Mouse (Mus musculus) hindbrain, embryonic 13.5 days (tissue): ENCODE results near the gene Gadd45g. TPM values are rescaled to one million over a fixed set of nuclear protein-coding genes. Genes with fewer than 3 reads are reported as not detected.

Experiments used
- ATAC-seq: fragments of 200-750 bp; cut with Nextera tagmentation; 2 replicates; pipeline ENCODE4 v1.8.0; 2017; ENCODE audit warnings: moderate TSS enrichment; ENCODE audit not compliant: low FRiP score
- H3K27ac ChIP-seq: fragments of 300-500 bp; sonication (generic); 2 replicates; pipeline ENCODE4 v1.5.1; 2015; ENCODE audit warnings: inconsistent platforms, mild to moderate bottlenecking, moderate library complexity
- H3K27me3 ChIP-seq: fragments of 300-500 bp; sonication (generic); 2 replicates; pipeline ENCODE4 v1.6.1; 2015; ENCODE audit warnings: mild to moderate bottlenecking, inconsistent platforms
- H3K36me3 ChIP-seq: fragments of 300-500 bp; sonication (generic); 2 replicates; pipeline ENCODE4 v1.6.1; 2015; ENCODE audit warnings: mild to moderate bottlenecking, inconsistent platforms
- H3K4me1 ChIP-seq: fragments of 300-500 bp; sonication (generic); replicated peaks from 2 replicates; pipeline ENCODE4 v1.6.1; 2015; ENCODE audit warnings: inconsistent platforms
- H3K4me2 ChIP-seq: fragments of 300-500 bp; sonication (generic); 2 replicates; pipeline ENCODE4 v1.6.1; 2015; ENCODE audit warnings: inconsistent platforms, mild to moderate bottlenecking, moderate library complexity
- H3K4me3 ChIP-seq: fragments of 300-500 bp; sonication (generic); 2 replicates; pipeline ENCODE4 v1.5.1; 2015; ENCODE audit warnings: mild to moderate bottlenecking, inconsistent platforms
- H3K9ac ChIP-seq: fragments of 300-500 bp; sonication (generic); 2 replicates; pipeline ENCODE4 v1.6.1; 2015; ENCODE audit warnings: mild to moderate bottlenecking, inconsistent platforms
- H3K9me3 ChIP-seq: fragments of 300-500 bp; sonication (generic); 2 replicates; pipeline ENCODE4 v1.6.1; 2016; ENCODE audit warnings: inconsistent platforms
- WGBS: fragments of 180-500 bp; shearing (Covaris S2); methylation state at CpG from one replicate; pipeline ENCODE4 v1.1.7; 2015; 5-methylcytosine and 5-hydroxymethylcytosine counted together
- polyA plus RNA-seq: library from polyadenylated mRNA; unstranded; fragments of >200 nt; fragmentation: Nextera tagmentation; extraction: Ambion mirVana; gene quantifications from 2 replicates; pipeline ENCODE4 v1.2.1, GENCODE M21; 2015

The Gadd45g gene
- polyA plus RNA-seq, 1 experiment from 2014 or later, result 116 TPM

- ATAC-seq, result no peak
- WGBS, result 83% methylated on average over 1 of the region's 1 CpGs
- Histone ChIP-seq H3K4me2 (no peak overlapping the region), H3K36me3 (no peaks in the 10 kb centered on the region), H3K9me3 (no peaks in the 10 kb centered on the region), H3K9ac (no peak overlapping the region), H3K27ac (no peak overlapping the region), H3K4me3 (no peak overlapping the region), H3K27me3 (peaks cover 18% of the 10 kb centered on the region; the same call in 1 of the 2 replicates), H3K4me1 (no peaks in the 10 kb centered on the region)
Measured at GRCm38 (mm10) chr13:51862750-51863149, 16.3 kb downstream of the Gadd45g start.

DNA sequence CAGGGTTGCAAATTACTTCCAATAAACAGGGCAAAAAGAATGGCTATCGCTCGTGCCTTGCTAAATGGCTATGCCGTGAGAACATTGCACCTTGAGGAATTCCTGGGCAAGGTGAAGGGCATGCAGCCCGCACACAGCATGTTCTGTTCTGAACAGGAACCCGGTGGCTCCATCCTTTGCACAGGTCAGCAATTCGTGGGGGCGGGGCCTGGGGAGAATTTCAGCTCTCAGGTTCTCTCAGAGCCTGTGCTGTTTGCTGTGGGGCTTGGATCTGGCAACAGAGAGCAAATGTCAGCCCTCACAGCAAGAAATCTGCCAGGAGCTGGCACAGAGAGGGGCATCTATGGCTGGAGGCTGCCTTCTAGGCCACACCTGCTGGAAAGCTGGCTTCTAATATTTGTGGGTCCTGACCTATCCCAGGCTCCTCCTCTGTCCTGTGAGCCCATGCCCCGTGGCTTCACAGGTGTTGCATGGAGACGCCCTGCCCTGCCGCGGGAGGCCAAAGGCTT lies 19.7 kb downstream of the Gadd45g start:
- no peak overlapping the region for H3K9ac ChIP-seq
- no peaks in the 10 kb centered on the region for H3K9me3 ChIP-seq
- H3K36me3 ChIP-seq, result no peaks in the 10 kb centered on the region
- no peak for ATAC-seq
- peaks cover 18% of the 10 kb centered on the region for H3K27me3 ChIP-seq
- no peaks in the 10 kb centered on the region for H3K4me1 ChIP-seq
- H3K27ac ChIP-seq, result no peak overlapping the region
- 74% methylated on average over 11 of the region's 11 CpGs for WGBS
- no peak overlapping the region for H3K4me3 ChIP-seq
- no peak overlapping the region for H3K4me2 ChIP-seq

GRCm38 (mm10) chr13:51868491-51869128 lies 22.1 kb downstream of the Gadd45g start:
- H3K4me1 ChIP-seq, result no peaks in the 10 kb centered on the region
- ATAC-seq, result no peak
- no peak overlapping the region for H3K27ac ChIP-seq
- H3K36me3 ChIP-seq, result no peaks in the 10 kb centered on the region
- H3K27me3 ChIP-seq, result peaks cover 21% of the 10 kb centered on the region
- no peak overlapping the region for H3K4me2 ChIP-seq
- WGBS, result 66% methylated on average over 12 of the region's 12 CpGs
- no peak overlapping the region for H3K4me3 ChIP-seq
- no peaks in the 10 kb centered on the region for H3K9me3 ChIP-seq
- no peak overlapping the region for H3K9ac ChIP-seq

GRCm38 (mm10) chr13:51869129-51869491 lies 22.6 kb downstream of the Gadd45g start:
- no peak overlapping the region for H3K9ac ChIP-seq
- H3K36me3 ChIP-seq, result no peaks in the 10 kb centered on the region
- no peak overlapping the region for H3K4me3 ChIP-seq
- no peak for ATAC-seq
- H3K4me1 ChIP-seq, result no peaks in the 10 kb centered on the region
- no peak overlapping the region for H3K27ac ChIP-seq
- WGBS, result 85% methylated on average over 9 of the region's 9 CpGs
- no peak overlapping the region for H3K4me2 ChIP-seq
- H3K27me3 ChIP-seq, result peaks cover 21% of the 10 kb centered on the region
- H3K9me3 ChIP-seq, result no peaks in the 10 kb centered on the region

DNA sequence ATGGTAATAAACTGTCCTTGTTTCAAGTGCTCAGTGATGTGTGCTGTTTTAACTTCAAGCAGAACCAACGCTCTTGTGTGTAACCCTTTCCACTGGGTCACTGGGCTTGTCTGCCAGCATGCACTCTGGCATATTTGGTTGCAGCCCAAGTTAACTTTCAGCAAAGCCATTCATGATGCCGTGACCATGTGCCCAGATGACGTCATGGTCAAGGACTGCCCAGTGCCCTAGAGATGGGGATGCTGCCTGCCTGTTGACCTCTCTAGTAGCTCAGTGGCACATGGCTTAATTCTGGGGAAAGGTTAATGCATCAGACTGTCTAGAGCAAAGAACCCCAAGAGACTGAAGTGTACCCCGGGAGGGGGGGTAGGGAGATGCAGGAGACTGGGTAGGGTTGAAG lies 24.7 kb downstream of the Gadd45g start:
- WGBS, result 91% methylated on average over 4 of the region's 4 CpGs
- Histone ChIP-seq H3K36me3 (no peaks in the 10 kb centered on the region), H3K4me2 (no peak overlapping the region), H3K9ac (no peak overlapping the region), H3K27me3 (peaks cover 28% of the 10 kb centered on the region), H3K4me1 (no peaks in the 10 kb centered on the region), H3K4me3 (no peak overlapping the region), H3K9me3 (no peaks in the 10 kb centered on the region), H3K27ac (no peak overlapping the region)
- ATAC-seq, result no peak

GRCm38 (mm10) chr13:51872252-51872962 lies 25.9 kb downstream of the Gadd45g start:
- Histone ChIP-seq H3K4me2 (no peak overlapping the region), H3K4me1 (no peaks in the 10 kb centered on the region), H3K9me3 (no peaks in the 10 kb centered on the region), H3K36me3 (no peaks in the 10 kb centered on the region), H3K9ac (no peak overlapping the region), H3K27me3 (peaks cover 18% of the 10 kb centered on the region; the same call in 1 of the 2 replicates), H3K27ac (no peak overlapping the region), H3K4me3 (no peak overlapping the region)
- 80% methylated on average over 9 of the region's 9 CpGs for WGBS
- ATAC-seq, result no peak

GRCm38 (mm10) chr13:51872963-51873514 lies 26.6 kb downstream of the Gadd45g start:
- H3K27me3 ChIP-seq, result peaks cover 18% of the 10 kb centered on the region; the same call in 1 of the 2 replicates
- 76% methylated on average over 9 of the region's 9 CpGs for WGBS
- no peak for ATAC-seq

GRCm38 (mm10) chr13:51873786-51874185 lies 27.3 kb downstream of the Gadd45g start:
- H3K4me1 ChIP-seq, result no peaks in the 10 kb centered on the region
- H3K4me3 ChIP-seq, result no peak overlapping the region
- H3K4me2 ChIP-seq, result no peak overlapping the region
- no peak for ATAC-seq
- 0 out of 2 replicates have a peak, but pooled peaks cover 13% of the 10 kb centered on the region for H3K27me3 ChIP-seq
- no peak overlapping the region for H3K27ac ChIP-seq
- H3K9me3 ChIP-seq, result no peaks in the 10 kb centered on the region
- 88% methylated on average over 5 of the region's 5 CpGs for WGBS
- no peaks in the 10 kb centered on the region for H3K36me3 ChIP-seq
- H3K9ac ChIP-seq, result no peak overlapping the region

More at GRCm38 (mm10) chr13:51872963-51873514, 26.6 kb downstream of the Gadd45g start:
- Histone ChIP-seq H3K9ac (no peak overlapping the region), H3K4me1 (no peaks in the 10 kb centered on the region), H3K9me3 (no peaks in the 10 kb centered on the region), H3K27ac (no peak overlapping the region), H3K4me2 (no peak overlapping the region), H3K4me3 (no peak overlapping the region), H3K36me3 (no peaks in the 10 kb centered on the region)

- Histone ChIP-seq H3K36me3 (no peaks in the 10 kb centered on the region), H3K4me3 (no peak overlapping the region), H3K9me3 (no peaks in the 10 kb centered on the region), H3K27me3 (0 out of 2 replicates have a peak, but pooled peaks cover 13% of the 10 kb centered on the region), H3K4me1 (no peaks in the 10 kb centered on the region), H3K9ac (no peak overlapping the region), H3K4me2 (no peak overlapping the region), H3K27ac (no peak overlapping the region)
- no peak for ATAC-seq
- 81% methylated on average over 12 of the region's 12 CpGs for WGBS
Measured at GRCm38 (mm10) chr13:51876131-51876530, 29.7 kb downstream of the Gadd45g start.

DNA sequence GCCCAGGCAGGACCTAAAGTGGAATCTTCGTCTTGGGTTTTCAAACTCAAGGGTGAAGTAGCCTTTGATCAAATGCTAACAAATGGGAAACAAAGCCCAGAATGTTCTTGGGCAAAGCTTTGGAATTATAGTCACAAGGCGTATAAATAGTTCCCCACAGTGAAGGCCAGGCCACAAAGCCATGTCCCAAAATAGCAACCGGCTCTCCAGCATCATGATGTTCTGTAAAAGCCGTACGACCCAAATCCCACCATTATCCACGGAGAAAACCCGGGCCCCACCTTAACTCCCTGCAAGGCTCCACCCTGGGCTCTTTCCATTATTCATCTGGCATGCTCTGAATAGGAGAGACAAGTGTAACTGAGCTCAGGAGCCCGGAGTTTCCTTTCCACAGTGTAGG lies 32.3 kb downstream of the Gadd45g start:
- Histone ChIP-seq H3K9ac (no peak overlapping the region), H3K4me2 (no peak overlapping the region), H3K27ac (no peak overlapping the region), H3K4me1 (no peaks in the 10 kb centered on the region), H3K27me3 (peaks cover 21% of the 10 kb centered on the region; the same call in 1 of the 2 replicates), H3K36me3 (no peaks in the 10 kb centered on the region), H3K9me3 (no peaks in the 10 kb centered on the region), H3K4me3 (no peak overlapping the region)
- ATAC-seq, result no peak
- 32% methylated on average over 8 of the region's 8 CpGs for WGBS

- 89% methylated on average over 3 of the region's 3 CpGs for WGBS
- no peak overlapping the region for H3K4me3 ChIP-seq
- H3K9me3 ChIP-seq, result no peaks in the 10 kb centered on the region
- peaks cover 21% of the 10 kb centered on the region; the same call in 1 of the 2 replicates for H3K27me3 ChIP-seq
- H3K4me2 ChIP-seq, result no peak overlapping the region
- H3K36me3 ChIP-seq, result no peaks in the 10 kb centered on the region
- H3K27ac ChIP-seq, result no peak overlapping the region
- no peaks in the 10 kb centered on the region for H3K4me1 ChIP-seq
- no peak for ATAC-seq
- H3K9ac ChIP-seq, result no peak overlapping the region
Measured at GRCm38 (mm10) chr13:51879571-51879970, 33.1 kb downstream of the Gadd45g start.

DNA sequence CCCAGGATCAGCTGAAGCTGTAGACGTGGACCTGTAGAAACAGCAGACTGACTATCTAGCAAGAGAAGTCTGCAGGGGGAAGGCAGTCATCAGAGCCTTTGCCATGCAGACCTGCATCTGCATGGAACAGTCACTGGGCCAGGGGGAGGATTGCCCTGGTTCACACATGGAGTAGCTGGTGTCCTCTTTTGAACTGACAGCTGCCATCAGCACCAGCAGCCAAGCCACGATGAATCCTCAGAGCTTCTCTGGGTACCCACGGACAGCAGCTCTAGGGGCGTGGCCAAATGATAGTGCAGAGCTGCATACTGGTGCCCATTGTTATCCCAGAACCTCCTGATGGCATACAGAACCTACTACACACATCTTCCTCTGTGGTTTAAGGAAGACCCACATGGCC lies 33.5 kb downstream of the Gadd45g start:
- Histone ChIP-seq H3K27me3 (peaks cover 19% of the 10 kb centered on the region; the same call in 1 of the 2 replicates), H3K4me1 (no peaks in the 10 kb centered on the region)
- ATAC-seq, result no peak

More for the DNA sequence above, 33.5 kb downstream of the Gadd45g start:
- H3K9ac ChIP-seq, result no peak overlapping the region
- WGBS, result 84% methylated on average over 4 of the region's 4 CpGs
- H3K4me3 ChIP-seq, result no peak overlapping the region
- H3K36me3 ChIP-seq, result no peaks in the 10 kb centered on the region
- no peaks in the 10 kb centered on the region for H3K9me3 ChIP-seq
- H3K4me2 ChIP-seq, result no peak overlapping the region
- no peak overlapping the region for H3K27ac ChIP-seq
